Mouse (Mus musculus): ENCODE measurements around the gene Timm13.

DNA sequence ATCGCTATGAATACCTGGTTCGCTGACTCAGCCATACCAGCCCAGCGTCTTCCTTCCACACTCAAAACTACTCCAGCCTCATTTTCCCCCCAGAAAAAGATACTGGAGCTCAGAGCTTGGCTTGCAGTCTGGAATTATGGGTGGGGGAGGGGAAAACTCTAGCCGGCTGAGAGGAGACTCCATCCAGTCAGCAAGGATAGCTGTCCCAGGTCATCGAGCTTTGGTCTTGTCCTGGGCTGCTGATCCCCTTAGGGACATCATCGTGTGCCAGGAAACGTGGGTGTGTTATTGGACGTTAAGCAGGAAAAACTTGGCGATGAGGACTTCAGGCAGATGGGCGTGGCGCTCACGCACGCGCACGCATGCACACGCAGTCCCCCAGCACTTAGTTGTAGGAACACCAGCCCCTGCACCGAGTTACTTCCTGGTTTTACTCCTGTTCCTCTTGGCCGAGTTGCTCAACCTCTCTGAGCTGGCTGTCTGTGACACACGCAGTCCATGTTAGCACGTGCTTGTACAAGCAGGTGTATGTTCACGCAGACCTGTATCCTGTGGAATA is 32.7 kb upstream of the Timm13 start:
- no peak for TF ChIP-seq CTCF (IDR thresholded peaks at IDR 0.05; ENCODE audit: borderline replicate concordance, insufficient read depth, low read depth, low read length)
- no peak for TF ChIP-seq POLR2A (IDR thresholded peaks at IDR 0.05; ENCODE audit: borderline replicate concordance, insufficient read depth, low read length)
